8 mouse cellular contexts compared by ENCODE assay signal in genomic region chr11:72221278-72221677, GRCm38 (mm10). TPM values are rescaled to one million over a fixed set of nuclear protein-coding genes. Genes with fewer than 3 reads are reported as not detected.
DNase-seq lines count a peak whose midpoint lies in the region; TF ChIP-seq lines count a peak whose summit lies in the region.

No protein-coding gene starts in this region.

- no peak overlapping the region for H3K27ac ChIP-seq in left cerebral cortex, adult 2 months
- no peak overlapping the region for H3K27ac ChIP-seq in cortical plate, adult 2 months (ENCODE audit: insufficient read depth, low read length)

- intact Hi-C loops in left cerebral cortex, adult 2 months (cut with DNase I) = loop anchor here (5.0 kb wide), 1 partner anchor 121 kb away; no protein-coding TSS in a partner anchor
- intact Hi-C loops in heart, postnatal 36 days (cut with DNase I) = loop anchor here (5.0 kb wide), 1 partner anchor 121 kb away; no protein-coding TSS in a partner anchor
- intact Hi-C loops in left cerebral cortex, postnatal 25 days (cut with DNase I) = loop anchor here (5.0 kb wide), 2 partner anchors 121 to 341 kb away; no protein-coding TSS in a partner anchor

- DNase-seq in left cerebral cortex, adult 2 months (ENCODE audit: extremely low spot score in 1 of 2, low spot score in 2 of 2) = peak; percentile 51 to 74
- no peak for DNase-seq in left cerebral cortex, adult 8-10 months (ENCODE audit: low spot score in 2 of 2)
- peak; percentile 75 for DNase-seq in T-cell, adult 2 months (ENCODE audit: low spot score)
- DNase-seq in heart, postnatal 36 days = peak; percentile 65 to 68
- peak; percentile 59 to 73 for DNase-seq in left cerebral cortex, postnatal 25 days (ENCODE audit: low spot score in 2 of 2)
- peak; percentile 89 for DNase-seq in naive thymus-derived CD4-positive, alpha-beta T cell, adult 2 months (ENCODE audit: low read depth)
- peak; percentile 85 for DNase-seq in testis, postnatal 10 days (ENCODE audit: low spot score)

- peak; percentile 97 for TF ChIP-seq CTCF in left cerebral cortex, adult 2 months (IDR thresholded peaks at IDR 0.05)
- peak; percentile 87 for TF ChIP-seq CTCF in cortical plate, adult 2 months (IDR thresholded peaks at IDR 0.05; ENCODE audit: extremely low read depth, insufficient read depth, low read length)

- no peak overlapping the region for H3K4me3 ChIP-seq in left cerebral cortex, adult 2 months
- H3K4me3 ChIP-seq in cortical plate, adult 2 months (ENCODE audit: insufficient read depth, low read length) = no peak overlapping the region

- TF ChIP-seq POLR2A in cortical plate, adult 2 months (IDR thresholded peaks at IDR 0.05; ENCODE audit: extremely low read depth, insufficient read depth, low read length) = no peak

- peaks cover 3% of the 10 kb centered on the region; the same call in 1 of the 2 replicates for H3K4me1 ChIP-seq in cortical plate, adult 2 months (ENCODE audit: control insufficient read depth, insufficient read depth, low read length)

RNA-seq across cellular contexts. Expression of gene Med31, which starts 5.9 kb away (rescaled TPM):
- total RNA-seq in left cerebral cortex, adult 2 months (2021) = 10 to 100 TPM; 15.9 to 18.0 TPM
- 10 to 100 TPM; 14.4 to 17.8 (median 15.2) TPM for total RNA-seq in left cerebral cortex, adult 8-10 months (2022)
- polyA plus RNA-seq in cortical plate, adult 2 months (2012; rRNA removed) = 24.2 and 25.8 TPM in 2 replicates
- 10 to 100 TPM; 10.2 to 11.8 TPM for total RNA-seq in heart, postnatal 36 days (2021)
- 10 to 100 TPM; 12.1 to 15.9 TPM for total RNA-seq in left cerebral cortex, postnatal 25 days (2021)

RNA-seq across cellular contexts. Expression of gene Txndc17, which starts 13.9 kb away (rescaled TPM):
- total RNA-seq in left cerebral cortex, adult 2 months (2021) = 10 to 100 TPM; 30.3 to 34.9 TPM
- total RNA-seq in left cerebral cortex, adult 8-10 months (2022) = 10 to 100 TPM; 24.9 to 37.3 (median 30.2) TPM
- 71.3 and 71.6 TPM in 2 replicates for polyA plus RNA-seq in cortical plate, adult 2 months (2012; rRNA removed)
- total RNA-seq in heart, postnatal 36 days (2021) = 10 to 100 TPM; 44.3 to 46.0 TPM
- 10 to 100 TPM; 30.6 to 32.3 TPM for total RNA-seq in left cerebral cortex, postnatal 25 days (2021)

RNA-seq across cellular contexts. Expression of gene 4933427D14Rik, which starts 14.0 kb away (rescaled TPM):
- 10 to 100 TPM; 30.5 to 39.7 TPM for total RNA-seq in left cerebral cortex, adult 2 months (2021)
- 10 to 100 TPM; 23.7 to 35.2 (median 28.0) TPM for total RNA-seq in left cerebral cortex, adult 8-10 months (2022)
- 34.1 and 36.2 TPM in 2 replicates for polyA plus RNA-seq in cortical plate, adult 2 months (2012; rRNA removed)
- 1 to 10 TPM; 3.1 to 4.2 TPM for total RNA-seq in heart, postnatal 36 days (2021)
- total RNA-seq in left cerebral cortex, postnatal 25 days (2021) = 10 to 100 TPM; 29.7 to 30.1 TPM

RNA-seq across cellular contexts. Expression of gene Gm43951, which starts 14.6 kb away (rescaled TPM):
- total RNA-seq in left cerebral cortex, adult 2 months (2021) = 10 to 100 TPM; 14.5 to 15.1 TPM
- 10 to 100 TPM in 2 of 4 experiments, 1 to 10 TPM in 2; 8.3 to 12.7 (median 10.1) TPM for total RNA-seq in left cerebral cortex, adult 8-10 months (2022)
- 7.0 and 8.0 TPM in 2 replicates for polyA plus RNA-seq in cortical plate, adult 2 months (2012; rRNA removed)
- under 1 TPM; 0.31 to 0.33 TPM for total RNA-seq in heart, postnatal 36 days (2021)
- 10 to 100 TPM; 11.9 to 13.5 TPM for total RNA-seq in left cerebral cortex, postnatal 25 days (2021)

RNA-seq across cellular contexts. Expression of gene Slc13a5, which starts 45.7 kb away (rescaled TPM):
- 10 to 100 TPM; 15.0 to 22.3 TPM for total RNA-seq in left cerebral cortex, adult 2 months (2021)
- 10 to 100 TPM; 15.6 to 18.8 (median 17.2) TPM for total RNA-seq in left cerebral cortex, adult 8-10 months (2022)
- polyA plus RNA-seq in cortical plate, adult 2 months (2012; rRNA removed) = 16.7 and 20.8 TPM in 2 replicates
- total RNA-seq in heart, postnatal 36 days (2021) = not detected
- 10 to 100 TPM; 18.0 to 19.6 TPM for total RNA-seq in left cerebral cortex, postnatal 25 days (2021)

Comparison
In these comparisons a context has a peak if more than half of its experiments do, and no peak if none do; other contexts are left out.
1. DNase-seq: peak in left cerebral cortex, adult 2 months (2 of 2), T-cell, adult 2 months (single experiment), heart, postnatal 36 days (2 of 2), left cerebral cortex, postnatal 25 days (2 of 2), naive thymus-derived CD4-positive, alpha-beta T cell, adult 2 months (single experiment) and testis, postnatal 10 days (single experiment); none in left cerebral cortex, adult 8-10 months (0 of 2).
2. RNA of gene 4933427D14Rik, which starts 14.0 kb away (total RNA-seq): 30.5 to 39.7 TPM in left cerebral cortex, adult 2 months, 23.7 to 35.2 TPM in left cerebral cortex, adult 8-10 months and 29.7 to 30.1 TPM in left cerebral cortex, postnatal 25 days; 3.1 to 4.2 TPM in heart, postnatal 36 days; every median in the first group is over 4 times any median in the second.